Mouse (Mus musculus): ENCODE results near the gene Rtf2. TPM values are rescaled to one million over a fixed set of nuclear protein-coding genes. Genes with fewer than 3 reads are reported as not detected.

Rtf2 gene
- total RNA-seq, 2 experiments from 2014 or later = 39.3 to 41.1 TPM

DNA sequence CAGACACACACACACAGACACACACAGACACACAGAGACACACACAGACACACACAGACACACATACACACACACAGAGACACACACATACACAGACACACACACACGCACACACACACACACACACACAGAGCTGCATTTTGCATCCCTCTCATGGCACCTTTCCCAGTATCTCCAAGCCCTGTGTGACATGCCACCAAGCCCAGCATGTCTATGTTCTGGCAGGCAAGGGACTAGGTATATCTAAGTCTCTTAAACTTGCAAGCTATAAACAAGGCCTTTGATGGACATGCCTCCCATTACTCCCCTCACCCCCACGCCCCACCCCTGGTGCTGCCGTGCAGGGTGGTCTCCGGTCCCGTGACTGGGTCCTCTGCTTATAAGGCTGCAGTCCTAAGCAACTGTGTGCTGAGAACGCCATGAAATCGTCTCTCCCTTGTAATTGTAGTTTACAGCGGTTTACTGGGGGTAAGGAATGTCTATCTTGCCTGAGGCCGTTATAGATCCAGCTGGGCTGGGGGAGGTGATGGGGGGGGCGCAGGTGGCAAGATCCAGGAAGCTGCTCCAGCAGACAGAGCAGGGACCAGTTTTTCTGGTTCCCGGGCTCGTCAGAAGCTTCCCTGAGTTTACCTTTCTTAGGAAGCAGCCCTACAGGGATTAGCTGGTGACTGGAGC lies 44.5 kb downstream of the Rtf2 start:
- no peak for DNase-seq

DNA sequence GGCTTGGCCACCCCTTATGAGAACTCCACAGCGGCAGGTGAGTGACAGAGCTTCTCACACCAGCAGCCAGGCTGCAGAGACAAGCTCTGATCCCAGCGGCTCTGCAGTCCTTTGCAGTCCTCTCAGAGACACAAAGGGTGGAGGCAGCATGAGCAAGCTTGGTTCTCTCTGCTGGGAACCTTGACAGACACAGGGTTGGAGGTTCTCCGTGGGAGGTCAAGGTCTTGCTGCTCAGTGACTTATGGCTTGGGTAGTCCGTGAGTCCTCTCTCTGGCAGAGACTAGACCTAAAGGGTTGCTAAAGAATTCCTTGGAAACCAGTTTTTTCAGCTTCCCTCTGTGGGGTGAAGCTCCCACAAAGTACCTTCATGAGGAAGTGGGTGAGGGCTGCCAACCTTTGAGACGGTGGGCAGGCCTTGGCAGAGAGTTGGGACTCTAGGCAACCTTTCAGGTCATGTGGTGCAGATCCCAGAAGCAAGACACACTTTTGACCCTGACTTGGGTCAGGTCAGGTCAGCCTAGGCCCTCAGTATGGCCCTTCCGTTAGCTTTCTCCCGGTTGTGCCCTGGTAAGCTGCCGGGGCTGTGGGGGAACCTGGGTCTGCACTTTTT lies 56.5 kb downstream of the Rtf2 start:
- no peak for DNase-seq

DNA sequence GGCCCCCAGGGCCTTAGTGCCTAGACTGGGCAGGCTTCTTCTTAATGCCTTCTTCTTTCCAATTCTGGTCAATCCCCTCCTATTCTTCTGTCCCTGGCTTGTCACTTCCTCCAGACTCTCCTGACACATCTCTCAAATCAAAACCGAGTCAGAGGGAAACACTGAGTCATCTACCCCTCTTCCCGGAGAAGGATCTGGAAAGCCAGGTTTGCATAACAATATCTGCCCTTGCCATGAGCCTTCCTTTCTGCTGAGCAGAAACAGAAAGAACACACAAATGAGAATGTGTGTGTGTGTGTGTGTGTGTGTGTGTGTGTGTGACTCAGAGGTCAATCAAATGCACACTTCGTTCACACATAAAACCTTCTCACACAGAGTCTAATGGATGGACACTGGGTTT lies 58.5 kb downstream of the Rtf2 start:
- no peak for DNase-seq

DNA sequence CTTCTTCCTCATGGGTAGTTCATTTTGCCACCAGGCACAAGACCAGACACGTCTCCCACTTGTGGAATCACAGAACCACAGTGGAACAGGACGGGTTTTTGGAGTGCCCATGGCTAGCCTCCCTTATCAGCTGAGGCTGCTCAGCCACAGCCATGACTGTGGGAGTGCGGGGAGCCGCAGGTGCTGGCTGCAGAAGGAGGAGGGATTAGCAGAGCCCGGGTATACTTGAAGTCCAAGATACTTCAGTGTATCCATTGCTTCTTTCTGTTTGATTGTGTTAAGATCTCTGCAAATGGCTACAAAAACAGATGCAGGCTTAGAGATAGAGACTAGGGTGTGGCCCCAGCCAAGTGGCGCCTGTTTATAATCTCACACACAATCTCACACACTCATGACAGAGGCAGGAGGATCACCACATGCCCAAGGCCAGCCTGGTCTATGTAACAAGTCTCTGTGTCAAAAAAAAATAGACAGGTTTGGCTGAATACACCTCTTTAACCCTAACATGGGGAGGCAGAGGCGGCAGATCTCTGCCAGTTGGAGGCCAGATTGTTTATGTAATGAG lies 60.5 kb downstream of the Rtf2 start:
- DNase-seq = no peak

DNA sequence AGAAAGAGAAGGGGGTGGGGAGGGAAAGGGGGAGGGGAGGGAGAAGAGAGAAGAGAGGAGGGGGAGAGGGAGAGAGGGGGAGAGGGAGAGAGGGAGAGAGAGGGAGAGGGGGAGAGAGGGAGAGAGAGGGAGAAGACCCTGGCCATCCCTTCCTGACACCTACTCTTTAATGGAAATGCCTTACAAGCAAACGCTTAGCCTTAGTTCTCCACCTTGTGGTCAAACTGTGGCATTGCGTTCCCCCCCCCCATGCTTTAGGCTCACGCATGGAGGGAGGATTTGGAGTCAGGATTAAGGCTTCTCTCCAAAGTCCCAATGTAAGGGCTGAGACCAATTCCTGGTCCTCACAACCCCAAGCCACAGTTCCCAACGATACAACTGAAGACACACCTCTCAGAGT lies 61.0 kb downstream of the Rtf2 start:
- DNase-seq = peak; percentile 38

DNA sequence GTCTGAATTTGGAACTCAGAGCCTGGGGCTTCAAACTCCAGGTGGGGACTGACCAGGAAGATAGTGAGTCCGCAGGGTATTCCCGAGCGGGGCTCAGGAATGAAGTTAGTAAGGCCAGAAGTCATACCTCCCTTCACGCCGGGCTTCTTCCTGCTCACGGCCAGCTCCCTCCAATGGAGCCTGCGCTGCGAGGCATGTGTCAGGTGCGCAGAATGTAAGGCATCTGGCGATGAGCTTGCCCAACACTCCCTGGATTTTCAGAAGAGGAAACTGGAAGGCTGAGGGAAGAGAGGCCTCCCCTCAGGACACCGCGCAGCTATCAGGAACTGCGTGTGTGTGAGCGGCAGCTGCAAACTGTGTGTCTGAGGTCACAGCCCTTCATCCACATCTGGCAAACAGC lies 61.8 kb downstream of the Rtf2 start:
- no peak for DNase-seq

DNA sequence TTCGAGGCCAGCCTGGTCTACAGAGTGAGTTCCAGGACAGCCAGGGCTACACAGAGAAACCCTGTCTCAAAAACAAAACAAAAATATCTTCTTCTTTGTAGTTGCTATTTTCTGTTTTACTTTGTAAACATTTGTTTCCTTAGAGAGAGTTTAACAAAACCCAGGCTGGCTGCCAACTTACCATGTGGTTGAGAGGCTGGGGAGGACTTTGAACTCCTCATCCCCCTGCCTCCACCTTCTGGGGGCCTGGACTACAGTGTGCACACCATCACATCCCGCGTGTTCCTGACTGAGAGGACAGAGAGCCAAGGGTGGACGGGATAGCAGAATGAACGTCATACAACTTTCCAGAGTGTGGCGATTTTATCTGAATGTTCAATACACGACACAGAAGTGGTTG lies 65.8 kb downstream of the Rtf2 start:
- DNase-seq = no peak

DNA sequence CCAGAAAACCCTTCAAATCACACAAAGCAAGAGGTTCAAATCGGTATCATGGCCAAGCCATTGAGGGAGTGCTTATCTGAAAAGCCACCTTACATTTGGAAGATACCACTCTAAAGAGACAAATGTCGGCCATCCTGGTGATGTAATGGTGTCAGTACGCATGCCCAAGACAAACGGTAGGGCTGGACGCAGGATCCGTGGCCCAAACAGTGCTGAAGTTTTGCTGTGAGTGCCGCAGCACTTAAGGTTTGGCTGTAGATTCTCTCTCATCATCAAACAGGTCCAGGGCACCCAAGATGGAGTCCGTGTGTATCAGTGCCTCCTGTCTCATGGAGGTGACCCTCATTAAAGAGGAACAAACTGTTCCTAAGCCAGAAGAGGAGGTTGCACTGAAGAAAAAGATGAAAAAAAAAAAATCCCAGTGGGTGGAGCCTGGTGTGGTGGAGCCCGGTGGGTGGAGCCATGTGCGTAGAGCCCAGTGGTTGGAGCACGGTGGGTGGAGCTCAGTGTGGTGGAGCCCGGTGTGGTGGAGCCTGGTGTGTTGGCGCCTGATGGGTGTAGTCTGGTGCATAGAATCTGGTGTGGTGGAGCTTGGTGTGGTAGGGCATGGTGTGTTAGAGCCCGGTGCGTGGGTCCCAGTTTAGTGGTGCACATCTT lies 69.8 kb downstream of the Rtf2 start:
- DNase-seq = no peak

DNA sequence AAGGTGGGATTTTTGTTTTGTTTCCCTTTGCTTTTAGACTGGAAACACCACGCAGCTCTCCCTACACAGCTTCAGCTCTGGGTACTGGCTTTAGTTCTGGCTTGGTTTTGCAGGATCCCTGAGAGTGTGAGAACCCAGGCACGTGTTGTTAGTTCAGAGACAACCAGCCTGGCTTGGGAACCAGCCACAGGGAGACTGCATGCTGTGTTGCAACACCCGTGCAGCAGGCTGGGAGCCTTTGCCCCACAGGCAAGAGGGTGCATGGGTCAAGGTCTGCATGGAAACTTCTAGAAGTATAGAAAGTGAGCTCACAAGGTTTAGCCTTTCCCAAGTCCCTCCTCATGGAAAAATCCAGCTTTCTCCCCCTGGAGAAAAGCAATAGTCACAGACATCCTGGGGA lies 70.5 kb downstream of the Rtf2 start:
- DNase-seq = no peak

DNA sequence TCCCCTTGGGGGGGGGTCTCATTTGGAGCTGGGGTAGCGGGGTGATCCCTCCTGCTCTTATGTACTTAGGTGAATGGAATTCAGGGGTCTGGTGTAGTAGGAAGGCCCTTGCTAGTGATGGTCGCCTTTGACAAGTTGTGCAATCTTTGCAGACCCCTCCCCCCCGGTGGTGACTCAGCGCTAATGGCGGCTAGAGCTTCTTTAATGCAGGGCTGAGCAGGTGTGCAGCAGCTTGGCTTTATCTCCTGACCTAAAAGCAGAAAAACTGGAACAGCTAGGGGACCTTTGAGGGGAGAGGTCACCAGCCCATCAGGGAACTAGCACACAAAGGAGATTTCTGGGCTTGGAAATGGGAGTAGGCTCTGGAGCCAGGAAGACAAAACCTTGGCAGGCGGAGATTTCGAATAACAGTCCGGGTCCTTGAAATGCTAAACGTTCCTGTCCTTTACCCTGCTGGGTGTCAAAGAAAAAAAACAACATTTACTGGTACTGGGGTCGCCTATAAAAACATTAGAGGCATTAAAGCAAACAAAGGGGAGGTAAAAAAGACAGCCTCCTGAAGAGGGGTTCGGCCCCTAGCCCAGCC lies 76.1 kb downstream of the Rtf2 start:
- no peak for DNase-seq

Other genes with a start within 250 kb of the Rtf2 start
- not detected for gene Mc3r, start 192.1 kb upstream of the Rtf2 start, total RNA-seq (2021)
- gene Fam210b, start 95.0 kb upstream of the Rtf2 start, total RNA-seq (2021) = 1 to 10 TPM; 7.3 to 8.1 TPM
- gene Aurka, start 70.0 kb upstream of the Rtf2 start, total RNA-seq (2021) = 10 to 100 TPM; 38.5 to 44.6 TPM
- 10 to 100 TPM; 29.8 to 31.4 TPM for gene Cstf1, start 69.9 kb upstream of the Rtf2 start, total RNA-seq (2021)
- under 1 TPM; 0.27 to 0.29 TPM for gene Cass4, start 46.8 kb upstream of the Rtf2 start, total RNA-seq (2021)
- gene Gcnt7, start 18.0 kb downstream of the Rtf2 start, total RNA-seq (2021) = not detected
- under 1 TPM in 1 of 2 experiments, not detected in 1; 0.55 TPM for gene Fam209, start 32.0 kb downstream of the Rtf2 start, total RNA-seq (2021)
- gene Tfap2c, start 109.0 kb downstream of the Rtf2 start, total RNA-seq (2021) = not detected

Measured in heart, postnatal 4 days (tissue).